Mouse (Mus musculus): ENCODE measurements around the gene Lypd5.
A peak's percentile ranks its signal among the peaks of the same experiment; 100 is the strongest.

Lypd5 gene

DNA sequence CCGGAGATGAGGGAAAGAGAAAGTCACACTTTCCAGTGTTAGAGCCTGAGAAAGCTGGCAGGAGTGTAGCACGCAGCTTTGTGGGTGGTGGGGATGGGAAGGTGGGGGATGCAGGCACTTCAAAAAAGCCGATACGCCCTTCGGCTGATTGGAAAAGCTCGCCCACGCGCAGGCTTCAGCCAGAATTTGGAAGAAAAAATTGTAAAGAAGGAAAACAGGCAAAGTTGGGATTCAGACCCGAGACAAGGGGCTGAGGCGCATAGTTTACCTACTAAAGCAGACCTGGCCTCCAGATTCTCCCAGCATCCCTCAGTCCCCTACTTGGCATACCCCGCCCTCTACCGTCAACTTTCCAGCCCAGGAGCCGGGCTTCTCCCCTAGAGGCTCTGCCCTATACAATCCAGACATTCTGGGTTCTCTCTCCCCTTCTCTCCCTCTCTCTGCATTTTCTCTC, 23.3 kb upstream of the Lypd5 start:
- Histone ChIP-seq H3K27me3 (ENCODE audit: insufficient read depth, low read length) (peaks cover 21% of the 10 kb centered on the region), H3K4me1 (replicated peaks; ENCODE audit: low read depth, low read length) (peaks cover 8% of the 10 kb centered on the region), H3K4me3 (replicated peaks; ENCODE audit: low read length) (peak overlapping the region; percentile 63), H3K36me3 (ENCODE audit: insufficient read depth, low read length) (no peaks in the 10 kb centered on the region), H3K9me3 (ENCODE audit: low read length) (peaks cover 5% of the 10 kb centered on the region; the same call in 1 of the 2 replicates)
- TF ChIP-seq NANOG (IDR thresholded peaks at IDR 0.05; ENCODE audit: borderline replicate concordance, low read length) (no peak), POU5F1 (IDR thresholded peaks at IDR 0.05; ENCODE audit: borderline replicate concordance, low read length) (no peak), CTCF (conservative IDR thresholded peaks at IDR 0.05; ENCODE audit: low read length) (no peak)

DNA sequence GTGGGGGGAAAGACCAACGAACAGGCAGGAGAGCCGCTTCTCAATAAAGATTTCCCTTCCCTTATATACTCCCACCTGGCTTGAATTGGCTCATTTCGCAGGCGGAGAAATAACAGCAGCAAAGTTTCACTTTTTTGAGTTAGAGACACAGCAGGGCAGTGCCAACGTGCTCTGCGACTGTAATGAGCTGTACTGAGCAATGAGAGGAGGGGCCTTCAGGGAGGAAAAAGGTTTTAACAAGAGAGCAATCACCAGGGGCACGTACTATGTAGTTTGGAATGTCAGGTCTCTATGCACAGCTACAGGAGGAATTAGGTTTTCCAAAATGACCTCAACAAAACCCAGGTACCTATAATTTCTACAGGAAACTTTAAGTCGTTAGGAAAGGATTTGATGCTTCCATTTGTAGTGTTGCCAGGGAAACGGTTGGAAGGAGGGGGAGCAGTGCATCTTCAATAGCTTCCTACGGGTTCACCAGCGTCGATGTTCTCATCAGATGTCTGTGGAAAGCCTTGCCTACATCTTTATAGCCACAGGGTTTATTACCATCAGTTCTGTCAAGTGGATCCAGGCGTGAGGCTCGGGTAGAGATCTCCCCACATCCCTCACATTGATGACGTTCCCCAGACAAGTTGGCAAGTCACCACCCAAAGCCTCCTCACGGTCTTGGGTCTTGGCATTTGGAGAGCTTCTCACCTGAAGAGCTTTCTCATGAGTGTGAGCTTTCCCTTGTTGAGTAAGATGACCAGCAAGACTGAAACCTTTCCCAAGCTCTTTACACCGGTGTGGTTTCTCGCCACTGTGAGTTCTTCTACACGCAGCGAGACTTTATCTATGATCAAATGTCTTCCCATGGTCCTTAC, 22.5 kb upstream of the Lypd5 start:
- H3K4me3 ChIP-seq (replicated peaks; ENCODE audit: low read length): peak overlapping the region; percentile 63
- peaks cover 8% of the 10 kb centered on the region for H3K4me1 ChIP-seq (replicated peaks; ENCODE audit: low read depth, low read length)
- no peak for TF ChIP-seq NANOG (IDR thresholded peaks at IDR 0.05; ENCODE audit: borderline replicate concordance, low read length)
- H3K9me3 ChIP-seq (ENCODE audit: low read length): peaks cover 8% of the 10 kb centered on the region; the same call in 1 of the 2 replicates
- H3K27me3 ChIP-seq (ENCODE audit: insufficient read depth, low read length): peaks cover 25% of the 10 kb centered on the region
- no peaks in the 10 kb centered on the region for H3K36me3 ChIP-seq (ENCODE audit: insufficient read depth, low read length)

DNA sequence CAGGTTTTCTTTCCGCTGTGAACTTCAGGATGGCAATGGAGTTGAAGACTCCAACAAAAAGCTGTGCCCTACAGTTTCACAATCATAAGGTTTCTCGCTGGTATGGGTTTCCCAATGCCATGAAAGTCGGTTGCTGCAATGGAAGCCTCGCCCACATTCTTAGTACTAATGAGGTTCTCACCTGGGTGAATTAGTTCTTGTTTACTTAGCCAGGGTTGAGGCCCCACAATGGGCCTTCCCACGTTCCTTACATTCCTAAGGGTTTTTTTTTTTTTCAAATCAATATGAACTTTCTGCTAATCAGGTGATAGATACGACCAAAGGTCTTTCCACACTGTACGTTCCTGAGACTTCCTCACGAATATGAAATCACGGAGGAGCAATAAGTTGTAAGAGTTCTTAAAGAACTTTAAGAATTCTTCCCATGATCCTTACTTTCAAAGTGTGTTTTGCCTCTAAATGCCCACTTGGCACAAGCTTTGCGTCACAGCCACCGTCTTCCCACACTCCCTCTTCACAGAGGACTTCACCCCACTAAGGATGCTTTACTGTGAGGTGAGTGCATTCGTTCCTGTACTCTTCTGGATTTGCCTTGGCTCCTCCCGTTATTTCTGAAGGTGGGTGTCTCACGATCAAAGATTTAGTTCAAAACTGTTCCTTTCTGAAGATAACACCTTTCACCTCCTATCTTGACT, 21.6 kb upstream of the Lypd5 start:
- TF ChIP-seq CTCF (conservative IDR thresholded peaks at IDR 0.05; ENCODE audit: low read length): no peak
- TF ChIP-seq NANOG (IDR thresholded peaks at IDR 0.05; ENCODE audit: borderline replicate concordance, low read length): no peak
- no peak for TF ChIP-seq POU5F1 (IDR thresholded peaks at IDR 0.05; ENCODE audit: borderline replicate concordance, low read length)
- Histone ChIP-seq H3K4me1 (replicated peaks; ENCODE audit: low read depth, low read length) (peaks cover 8% of the 10 kb centered on the region), H3K4me3 (replicated peaks; ENCODE audit: low read length) (no peak overlapping the region), H3K27me3 (ENCODE audit: insufficient read depth, low read length) (peaks cover 30% of the 10 kb centered on the region), H3K9me3 (ENCODE audit: low read length) (peaks cover 10% of the 10 kb centered on the region; the same call in 1 of the 2 replicates), H3K36me3 (ENCODE audit: insufficient read depth, low read length) (no peaks in the 10 kb centered on the region)

- Histone ChIP-seq H3K4me3 (replicated peaks; ENCODE audit: low read length) (peak within 1 kb of the TSS; percentile 80), H3K27me3 (ENCODE audit: insufficient read depth, low read length) (peaks cover 49% of the 10 kb centered on the region), H3K9me3 (ENCODE audit: low read length) (0 out of 2 replicates have a peak, but pooled peaks cover 5% of the 10 kb centered on the region), H3K36me3 (ENCODE audit: insufficient read depth, low read length) (no peaks in the 10 kb centered on the region), H3K4me1 (replicated peaks; ENCODE audit: low read depth, low read length) (peaks cover 11% of the 10 kb centered on the region; the same call in 1 of the 2 replicates)
- TF ChIP-seq CTCF (conservative IDR thresholded peaks at IDR 0.05; ENCODE audit: low read length) (no peak), POU5F1 (IDR thresholded peaks at IDR 0.05; ENCODE audit: borderline replicate concordance, low read length) (no peak), NANOG (IDR thresholded peaks at IDR 0.05; ENCODE audit: borderline replicate concordance, low read length) (no peak)
Observed at GRCm38 (mm10) chr7:24333304-24333986, 15.6 kb upstream of the Lypd5 start, which contains the start of gene Tescl. Gene Tescl, minus strand, starts transcription at chr7:24333936.

GRCm38 (mm10) chr7:24335699-24336309, 13.2 kb upstream of the Lypd5 start:
- Histone ChIP-seq H3K4me3 (replicated peaks; ENCODE audit: low read length) (no peak overlapping the region), H3K36me3 (ENCODE audit: insufficient read depth, low read length) (no peaks in the 10 kb centered on the region), H3K27me3 (ENCODE audit: insufficient read depth, low read length) (peaks cover 44% of the 10 kb centered on the region), H3K9me3 (ENCODE audit: low read length) (0 out of 2 replicates have a peak, but pooled peaks cover 5% of the 10 kb centered on the region), H3K4me1 (replicated peaks; ENCODE audit: low read depth, low read length) (peaks cover 11% of the 10 kb centered on the region; the same call in 1 of the 2 replicates)
- no peak for TF ChIP-seq NANOG (IDR thresholded peaks at IDR 0.05; ENCODE audit: borderline replicate concordance, low read length)
- TF ChIP-seq POU5F1 (IDR thresholded peaks at IDR 0.05; ENCODE audit: borderline replicate concordance, low read length): no peak
- TF ChIP-seq CTCF (conservative IDR thresholded peaks at IDR 0.05; ENCODE audit: low read length): peak; percentile 52

DNA sequence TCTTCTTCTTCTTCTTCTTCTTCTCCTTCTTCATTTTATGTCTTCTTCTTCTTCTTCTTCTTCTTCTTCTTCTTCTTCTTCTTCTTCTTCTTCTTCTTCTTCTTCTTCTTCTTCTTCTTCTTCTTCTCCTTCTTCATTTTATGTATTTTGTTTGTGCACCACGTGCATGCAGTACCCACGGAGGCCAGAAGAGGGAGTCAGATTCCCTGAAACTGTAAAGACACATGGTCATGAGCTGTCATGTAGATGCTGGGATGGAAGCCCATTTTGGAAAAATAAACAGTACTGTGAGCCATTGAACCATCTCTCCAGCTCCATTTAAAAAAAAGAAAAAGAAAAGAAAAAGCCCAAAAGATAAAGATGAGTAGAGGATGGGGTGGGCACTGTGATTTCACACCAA, 10.8 kb upstream of the Lypd5 start:
- peaks cover 7% of the 10 kb centered on the region; the same call in 1 of the 2 replicates for H3K4me1 ChIP-seq (replicated peaks; ENCODE audit: low read depth, low read length)
- H3K9me3 ChIP-seq (ENCODE audit: low read length): no peaks in the 10 kb centered on the region
- H3K36me3 ChIP-seq (ENCODE audit: insufficient read depth, low read length): no peaks in the 10 kb centered on the region
- peaks cover 28% of the 10 kb centered on the region for H3K27me3 ChIP-seq (ENCODE audit: insufficient read depth, low read length)
- H3K4me3 ChIP-seq (replicated peaks; ENCODE audit: low read length): no peak overlapping the region
- TF ChIP-seq CTCF (conservative IDR thresholded peaks at IDR 0.05; ENCODE audit: low read length): peak; percentile 53
- TF ChIP-seq POU5F1 (IDR thresholded peaks at IDR 0.05; ENCODE audit: borderline replicate concordance, low read length): no peak
- TF ChIP-seq NANOG (IDR thresholded peaks at IDR 0.05; ENCODE audit: borderline replicate concordance, low read length): no peak

DNA sequence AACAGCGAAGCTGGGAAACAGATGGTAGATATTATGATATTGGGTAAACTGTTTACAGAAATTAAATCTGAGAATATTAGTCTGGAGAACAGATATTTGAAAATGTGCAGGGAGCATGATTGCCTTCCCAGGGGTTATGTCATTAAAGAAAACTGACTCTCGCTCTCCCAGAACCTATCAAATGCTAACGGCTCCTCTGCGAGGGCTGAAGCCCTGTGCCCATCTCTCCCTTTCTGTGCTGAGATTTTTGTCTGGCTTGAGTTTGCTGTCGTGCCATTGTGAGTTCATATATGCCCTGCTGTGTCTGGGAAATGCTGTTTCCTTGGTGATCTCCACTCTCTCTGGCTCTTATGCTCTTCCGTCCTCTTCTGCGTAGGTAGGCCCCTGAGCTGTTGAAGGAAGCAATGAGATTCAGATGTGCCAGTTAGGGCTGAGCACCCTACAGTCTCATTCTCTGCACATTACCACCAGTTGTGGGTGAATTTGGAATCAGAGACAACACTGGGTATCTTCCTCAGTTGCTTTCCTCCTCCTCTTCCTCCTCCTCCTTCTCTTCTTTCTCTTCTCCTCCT, 5.2 kb upstream of the Lypd5 start:
- peaks cover 2% of the 10 kb centered on the region; the same call in 1 of the 2 replicates for H3K27me3 ChIP-seq (ENCODE audit: insufficient read depth, low read length)
- H3K36me3 ChIP-seq (ENCODE audit: insufficient read depth, low read length): no peaks in the 10 kb centered on the region
- H3K9me3 ChIP-seq (ENCODE audit: low read length): no peaks in the 10 kb centered on the region
- H3K4me1 ChIP-seq (replicated peaks; ENCODE audit: low read depth, low read length): peaks cover 3% of the 10 kb centered on the region
- no peak overlapping the region for H3K4me3 ChIP-seq (replicated peaks; ENCODE audit: low read length)
- TF ChIP-seq NANOG (IDR thresholded peaks at IDR 0.05; ENCODE audit: borderline replicate concordance, low read length) (no peak), POU5F1 (IDR thresholded peaks at IDR 0.05; ENCODE audit: borderline replicate concordance, low read length) (no peak), CTCF (conservative IDR thresholded peaks at IDR 0.05; ENCODE audit: low read length) (no peak)
